Mouse (Mus musculus): ENCODE data around the gene Leap2.

GRCm38 (mm10) chr11:53378918-53379317, 44.1 kb downstream of the Leap2 start:
- TF ChIP-seq CTCF (IDR thresholded peaks at IDR 0.05; ENCODE audit: low read depth): no peak
- TF ChIP-seq EP300 (IDR thresholded peaks at IDR 0.05; ENCODE audit: low read depth): no peak
